Mouse (Mus musculus): ENCODE measurements around the gene Gldc. TPM values are rescaled to one million over a fixed set of nuclear protein-coding genes. Genes with fewer than 3 reads are reported as not detected.

Gene Gldc
- polyA plus RNA-seq, 1 experiment from 2014 or later = 13.0 TPM

DNA sequence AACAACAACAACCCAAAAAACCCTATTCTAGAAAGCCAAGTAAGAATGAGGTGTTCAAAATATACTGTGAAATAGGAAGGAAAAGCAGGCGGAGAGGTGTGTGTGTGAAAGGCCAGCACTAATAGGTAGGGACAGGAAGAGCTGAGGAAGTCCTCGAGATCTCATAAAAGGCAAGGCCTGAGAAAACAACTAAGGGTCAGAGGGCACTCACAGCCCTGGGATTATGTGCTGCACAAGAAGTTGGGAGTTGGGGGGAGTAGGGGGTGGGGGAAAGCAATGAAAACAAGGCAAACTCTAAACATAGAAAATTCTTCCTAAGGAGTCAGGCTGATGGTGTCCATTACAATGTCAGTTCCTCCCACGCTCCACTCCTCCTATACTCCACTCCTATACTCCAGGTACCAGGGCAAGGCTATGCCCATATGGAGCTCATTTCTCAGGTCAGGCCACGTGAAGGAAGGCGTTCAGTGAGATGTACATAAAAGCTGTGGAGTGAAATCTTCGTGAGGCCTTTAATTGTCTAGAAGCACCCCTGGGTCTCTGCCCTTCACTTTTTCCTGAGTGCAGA, 25.9 kb downstream of the Gldc start:
- 76% methylated on average over 6 of the region's 6 CpGs for WGBS
- no peak for DNase-seq (ENCODE audit: low spot score)
- Histone ChIP-seq H3K27me3 (replicated peaks; ENCODE audit: control insufficient read depth, insufficient read depth, low read length) (no peaks in the 10 kb centered on the region), H3K4me1 (ENCODE audit: control insufficient read depth, insufficient read depth, low read length) (peaks cover 9% of the 10 kb centered on the region; the same call in 1 of the 2 replicates), H3K9me3 (replicated peaks; ENCODE audit: control insufficient read depth, low read length) (no peaks in the 10 kb centered on the region), H3K9ac (ENCODE audit: low read length) (no peak overlapping the region), H3K4me3 (ENCODE audit: low read depth, low read length) (no peak overlapping the region), H3K27ac (ENCODE audit: low read depth, low read length) (no peak overlapping the region), H3K36me3 (ENCODE audit: control insufficient read depth, insufficient read depth, low read length) (peaks cover 6% of the 10 kb centered on the region), H3K4me2 (ENCODE audit: low read length) (no peak overlapping the region)
- no peak for ATAC-seq

DNA sequence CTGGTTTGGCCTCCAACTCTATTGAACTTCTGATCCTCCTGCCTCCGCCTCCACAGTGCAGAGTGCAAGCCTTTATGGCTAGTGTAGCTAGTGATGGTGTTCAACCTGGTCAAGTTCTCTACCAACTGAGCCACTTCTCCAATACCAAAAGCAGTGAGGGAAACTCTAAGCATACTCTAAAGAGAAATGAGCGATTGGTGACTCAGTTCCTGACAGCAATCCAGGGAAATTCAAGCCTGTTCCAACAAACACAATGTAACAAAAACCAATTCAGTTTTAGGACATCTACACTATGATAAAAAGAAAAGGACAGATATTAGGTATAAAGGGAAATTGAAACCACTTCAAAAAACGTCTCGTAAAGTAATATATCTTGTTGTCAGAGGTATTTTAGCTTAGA, 27.9 kb downstream of the Gldc start:
- ATAC-seq (no peak), DNase-seq (ENCODE audit: low spot score) (no peak)
- H3K36me3 ChIP-seq (ENCODE audit: control insufficient read depth, insufficient read depth, low read length) = peaks cover 9% of the 10 kb centered on the region
- H3K27me3 ChIP-seq (replicated peaks; ENCODE audit: control insufficient read depth, insufficient read depth, low read length) = no peaks in the 10 kb centered on the region
- no peak overlapping the region for H3K4me3 ChIP-seq (ENCODE audit: low read depth, low read length)
- no peaks in the 10 kb centered on the region for H3K9me3 ChIP-seq (replicated peaks; ENCODE audit: control insufficient read depth, low read length)
- no peak overlapping the region for H3K9ac ChIP-seq (ENCODE audit: low read length)
- H3K4me2 ChIP-seq (ENCODE audit: low read length) = no peak overlapping the region
- WGBS = 88% methylated on average over 4 of the region's 4 CpGs
- H3K4me1 ChIP-seq (ENCODE audit: control insufficient read depth, insufficient read depth, low read length) = no peaks in the 10 kb centered on the region
- H3K27ac ChIP-seq (ENCODE audit: low read depth, low read length) = no peak overlapping the region

DNA sequence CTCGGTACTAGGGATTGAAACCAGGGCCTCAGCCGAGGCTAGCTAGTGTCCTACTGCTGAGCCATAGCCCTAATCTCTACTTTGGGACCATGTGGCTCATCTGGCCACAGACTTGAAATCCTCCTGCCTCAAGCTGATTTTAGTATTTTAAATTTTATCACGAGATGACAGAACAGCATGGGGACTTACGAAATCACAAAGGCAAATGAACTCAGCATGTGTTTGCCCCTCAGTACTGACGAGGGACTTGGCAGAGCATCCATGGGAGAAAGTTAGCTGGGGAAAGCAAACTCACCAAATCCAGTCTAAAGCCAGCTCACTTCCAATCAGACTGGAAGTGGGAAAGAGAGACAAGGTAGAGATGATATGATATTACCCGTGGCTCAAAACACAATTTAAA, 28.5 kb downstream of the Gldc start:
- H3K9ac ChIP-seq (ENCODE audit: low read length) = no peak overlapping the region
- no peak overlapping the region for H3K4me3 ChIP-seq (ENCODE audit: low read depth, low read length)
- WGBS = 75% methylated on average over 6 of the region's 6 CpGs
- ATAC-seq = no peak
- no peak overlapping the region for H3K27ac ChIP-seq (ENCODE audit: low read depth, low read length)
- H3K4me1 ChIP-seq (ENCODE audit: control insufficient read depth, insufficient read depth, low read length) = no peaks in the 10 kb centered on the region
- H3K36me3 ChIP-seq (ENCODE audit: control insufficient read depth, insufficient read depth, low read length) = peaks cover 9% of the 10 kb centered on the region
- no peaks in the 10 kb centered on the region for H3K9me3 ChIP-seq (replicated peaks; ENCODE audit: control insufficient read depth, low read length)
- no peaks in the 10 kb centered on the region for H3K27me3 ChIP-seq (replicated peaks; ENCODE audit: control insufficient read depth, insufficient read depth, low read length)
- no peak for DNase-seq (ENCODE audit: low spot score)
- no peak overlapping the region for H3K4me2 ChIP-seq (ENCODE audit: low read length)

DNA sequence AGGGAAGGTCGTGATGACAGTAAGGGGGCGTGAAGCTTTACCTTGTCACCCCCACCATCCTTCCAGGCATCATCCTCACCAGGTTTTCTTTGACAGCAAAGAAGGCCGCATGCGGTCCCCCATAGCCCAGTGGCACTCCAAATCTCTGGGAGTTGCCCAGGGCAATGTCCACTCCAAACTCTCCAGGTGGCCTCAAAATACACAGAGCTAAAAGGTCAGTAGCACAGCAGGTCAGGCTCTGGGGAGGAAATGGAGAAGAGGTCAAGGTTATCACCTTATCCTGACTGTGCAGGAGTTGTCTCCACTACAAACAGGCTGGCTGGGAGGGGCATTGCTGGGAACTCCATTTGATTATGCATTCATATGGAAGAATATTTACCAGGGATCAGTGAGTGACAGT, 30.1 kb downstream of the Gldc start:
- H3K27me3 ChIP-seq (replicated peaks; ENCODE audit: control insufficient read depth, insufficient read depth, low read length) = no peaks in the 10 kb centered on the region
- ATAC-seq = no peak
- 92% methylated on average over 4 of the region's 4 CpGs for WGBS

DNA sequence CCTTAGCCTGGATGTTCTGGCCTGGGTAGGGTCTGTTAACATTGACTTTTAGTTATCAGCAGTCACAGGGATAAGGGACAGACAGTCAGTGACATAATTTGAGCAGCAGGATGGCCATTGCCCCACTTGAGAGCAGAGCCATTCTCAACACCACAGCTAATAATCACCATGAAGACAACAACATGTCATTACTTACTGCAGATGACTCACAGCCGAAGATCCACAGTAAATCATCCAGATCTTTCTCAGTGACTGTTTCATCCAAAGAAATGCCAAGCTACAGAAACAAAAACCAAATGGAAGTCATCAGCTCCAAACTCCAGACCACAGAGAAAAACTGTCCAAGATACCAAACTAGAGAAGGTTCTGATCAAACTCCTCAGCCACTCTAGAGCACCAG, 38.9 kb downstream of the Gldc start:
- H3K9ac ChIP-seq (ENCODE audit: low read length) = no peak overlapping the region
- DNase-seq (ENCODE audit: low spot score) (no peak), ATAC-seq (no peak)
- H3K9me3 ChIP-seq (replicated peaks; ENCODE audit: control insufficient read depth, low read length) = no peaks in the 10 kb centered on the region
- H3K36me3 ChIP-seq (ENCODE audit: control insufficient read depth, insufficient read depth, low read length) = peaks cover 20% of the 10 kb centered on the region
- no peak overlapping the region for H3K4me2 ChIP-seq (ENCODE audit: low read length)
- no peak overlapping the region for H3K27ac ChIP-seq (ENCODE audit: low read depth, low read length)
- H3K4me1 ChIP-seq (ENCODE audit: control insufficient read depth, insufficient read depth, low read length) = no peaks in the 10 kb centered on the region
- 97% methylated on average over 1 of the region's 1 CpGs for WGBS
- no peak overlapping the region for H3K4me3 ChIP-seq (ENCODE audit: low read depth, low read length)
- no peaks in the 10 kb centered on the region for H3K27me3 ChIP-seq (replicated peaks; ENCODE audit: control insufficient read depth, insufficient read depth, low read length)

More for the DNA sequence above, 30.1 kb downstream of the Gldc start:
- Histone ChIP-seq H3K4me2 (ENCODE audit: low read length) (no peak overlapping the region), H3K4me1 (ENCODE audit: control insufficient read depth, insufficient read depth, low read length) (no peaks in the 10 kb centered on the region), H3K9me3 (replicated peaks; ENCODE audit: control insufficient read depth, low read length) (no peaks in the 10 kb centered on the region), H3K36me3 (ENCODE audit: control insufficient read depth, insufficient read depth, low read length) (peaks cover 9% of the 10 kb centered on the region), H3K4me3 (ENCODE audit: low read depth, low read length) (no peak overlapping the region), H3K9ac (ENCODE audit: low read length) (no peak overlapping the region), H3K27ac (ENCODE audit: low read depth, low read length) (no peak overlapping the region)
- no peak for DNase-seq (ENCODE audit: low spot score)

DNA sequence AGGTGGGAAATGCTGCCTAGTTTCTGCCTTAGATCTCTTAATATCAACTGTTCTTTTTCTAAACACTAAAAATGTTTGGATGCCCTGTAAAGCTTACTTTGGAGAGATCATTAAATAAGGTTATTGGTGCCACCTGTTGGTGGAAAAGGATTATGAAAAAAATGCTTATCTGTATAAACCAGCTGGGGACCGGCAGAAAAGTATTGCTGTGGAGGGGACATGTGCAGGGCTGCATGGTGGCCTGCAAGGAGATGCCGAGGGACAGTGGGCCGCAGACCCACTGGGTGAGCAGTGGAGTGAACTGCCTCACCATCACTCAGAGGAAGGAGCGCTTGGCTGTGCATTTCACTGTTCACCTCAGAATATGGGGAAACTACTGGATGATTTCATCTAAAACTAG, 47.1 kb downstream of the Gldc start:
- Histone ChIP-seq H3K27ac (ENCODE audit: low read depth, low read length) (no peak overlapping the region), H3K9me3 (replicated peaks; ENCODE audit: control insufficient read depth, low read length) (no peaks in the 10 kb centered on the region), H3K27me3 (replicated peaks; ENCODE audit: control insufficient read depth, insufficient read depth, low read length) (no peaks in the 10 kb centered on the region), H3K9ac (ENCODE audit: low read length) (no peak overlapping the region), H3K36me3 (ENCODE audit: control insufficient read depth, insufficient read depth, low read length) (peaks cover 14% of the 10 kb centered on the region), H3K4me1 (ENCODE audit: control insufficient read depth, insufficient read depth, low read length) (no peaks in the 10 kb centered on the region), H3K4me3 (ENCODE audit: low read depth, low read length) (no peak overlapping the region), H3K4me2 (ENCODE audit: low read length) (no peak overlapping the region)
- ATAC-seq (peak; percentile 51), DNase-seq (ENCODE audit: low spot score) (peak; percentile 84)
- 78% methylated on average over 4 of the region's 4 CpGs for WGBS

DNA sequence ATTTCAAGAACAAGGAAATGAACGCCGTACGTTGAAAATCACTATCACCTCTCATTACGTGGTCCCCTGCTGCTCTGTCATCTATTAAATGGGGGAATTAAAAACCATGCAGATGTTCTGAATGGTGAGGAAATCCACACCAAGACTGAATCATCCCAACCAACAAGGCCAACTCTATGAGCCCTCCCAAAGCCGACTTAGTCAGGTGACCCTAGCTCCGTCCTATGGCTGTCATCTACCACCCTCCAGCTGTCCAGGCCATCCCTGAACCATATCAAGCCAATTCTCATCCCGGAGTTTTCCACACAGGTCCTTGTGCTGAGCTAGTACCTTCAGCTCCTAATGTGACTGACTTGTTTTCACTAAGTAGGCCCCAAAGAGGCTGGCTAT, 49.6 kb downstream of the Gldc start:
- H3K27me3 ChIP-seq (replicated peaks; ENCODE audit: control insufficient read depth, insufficient read depth, low read length) = no peaks in the 10 kb centered on the region
- H3K4me1 ChIP-seq (ENCODE audit: control insufficient read depth, insufficient read depth, low read length) = no peaks in the 10 kb centered on the region
- no peak overlapping the region for H3K9ac ChIP-seq (ENCODE audit: low read length)
- no peak overlapping the region for H3K4me3 ChIP-seq (ENCODE audit: low read depth, low read length)
- H3K4me2 ChIP-seq (ENCODE audit: low read length) = no peak overlapping the region
- WGBS = 65% methylated on average over 7 of the region's 7 CpGs
- no peaks in the 10 kb centered on the region for H3K9me3 ChIP-seq (replicated peaks; ENCODE audit: control insufficient read depth, low read length)
- DNase-seq (ENCODE audit: low spot score) = no peak
- H3K27ac ChIP-seq (ENCODE audit: low read depth, low read length) = no peak overlapping the region
- no peak for ATAC-seq
- 0 out of 2 replicates have a peak, but pooled peaks cover 3% of the 10 kb centered on the region for H3K36me3 ChIP-seq (ENCODE audit: control insufficient read depth, insufficient read depth, low read length)

DNA sequence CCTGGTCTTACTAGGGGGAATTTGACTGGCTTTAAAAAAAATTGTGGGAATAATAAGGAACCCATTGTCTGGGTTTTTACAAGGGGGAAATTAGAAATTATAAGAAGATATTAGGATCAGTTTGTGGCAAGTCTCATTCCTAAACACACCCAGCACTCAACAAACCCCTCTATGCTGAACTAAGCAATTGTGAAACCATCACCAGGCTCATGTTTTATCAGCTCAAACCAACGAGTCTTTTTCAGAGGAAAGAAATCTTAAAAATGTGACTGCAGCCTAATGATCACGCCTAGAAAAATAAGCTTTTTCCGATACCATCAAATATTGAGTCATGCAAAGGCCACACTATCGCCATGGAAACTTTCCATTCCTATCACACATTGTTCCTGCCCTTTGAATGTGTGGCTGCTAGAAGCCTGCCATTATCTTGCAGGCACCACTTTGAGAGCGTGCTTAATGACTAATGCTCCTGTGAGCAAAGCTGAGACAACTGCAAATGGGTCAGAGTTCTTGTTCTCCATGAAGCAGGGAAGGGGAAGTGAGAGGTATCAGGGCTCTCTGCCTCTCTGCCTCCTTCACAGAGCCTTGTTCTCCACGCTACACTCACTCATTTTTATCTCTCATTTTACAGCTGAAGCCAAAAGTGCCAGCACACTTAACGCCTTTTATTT, 50.1 kb downstream of the Gldc start:
- H3K27me3 ChIP-seq (replicated peaks; ENCODE audit: control insufficient read depth, insufficient read depth, low read length) = no peaks in the 10 kb centered on the region
- H3K4me1 ChIP-seq (ENCODE audit: control insufficient read depth, insufficient read depth, low read length) = no peaks in the 10 kb centered on the region
- H3K9me3 ChIP-seq (replicated peaks; ENCODE audit: control insufficient read depth, low read length) = no peaks in the 10 kb centered on the region
- WGBS = 30% methylated on average over 7 of the region's 7 CpGs
- H3K4me2 ChIP-seq (ENCODE audit: low read length) = no peak overlapping the region
- H3K9ac ChIP-seq (ENCODE audit: low read length) = no peak overlapping the region
- ATAC-seq = peak; percentile 53; the same call in 1 of the 2 replicates
- no peak overlapping the region for H3K4me3 ChIP-seq (ENCODE audit: low read depth, low read length)
- no peak overlapping the region; the same call in 1 of the 2 replicates for H3K27ac ChIP-seq (ENCODE audit: low read depth, low read length)
- H3K36me3 ChIP-seq (ENCODE audit: control insufficient read depth, insufficient read depth, low read length) = 0 out of 2 replicates have a peak, but pooled peaks cover 3% of the 10 kb centered on the region
- DNase-seq (ENCODE audit: low spot score) = peak; percentile 48
